Mouse (Mus musculus): ENCODE data around the gene Slc5a11.

The Slc5a11 gene

GRCm38 (mm10) chr7:123283826-123284225 lies 69.2 kb downstream of the Slc5a11 start:
- no peak for DNase-seq (ENCODE audit: low spot score in 2 of 2)

GRCm38 (mm10) chr7:123285896-123286295 lies 71.3 kb downstream of the Slc5a11 start:
- DNase-seq (ENCODE audit: low spot score in 2 of 2), result no peak

- no peak for DNase-seq (ENCODE audit: low spot score in 2 of 2)
Observed at GRCm38 (mm10) chr7:123287903-123288302, 73.3 kb downstream of the Slc5a11 start.

- DNase-seq (ENCODE audit: low spot score in 2 of 2), result no peak
Observed at GRCm38 (mm10) chr7:123289176-123289575, 74.6 kb downstream of the Slc5a11 start.

GRCm38 (mm10) chr7:123291942-123292341 lies 77.4 kb downstream of the Slc5a11 start:
- no peak for DNase-seq (ENCODE audit: low spot score in 2 of 2)

- no peak for DNase-seq (ENCODE audit: low spot score in 2 of 2)
Observed at GRCm38 (mm10) chr7:123293898-123294297, 79.3 kb downstream of the Slc5a11 start.

GRCm38 (mm10) chr7:123295423-123295822 lies 80.8 kb downstream of the Slc5a11 start:
- DNase-seq (ENCODE audit: low spot score in 2 of 2), result no peak

- DNase-seq (ENCODE audit: low spot score in 2 of 2), result no peak
Observed at GRCm38 (mm10) chr7:123296097-123296496, 81.5 kb downstream of the Slc5a11 start.

- no peak for DNase-seq (ENCODE audit: low spot score in 2 of 2)
Observed at GRCm38 (mm10) chr7:123298225-123298624, 83.6 kb downstream of the Slc5a11 start.

- no peak for DNase-seq (ENCODE audit: low spot score in 2 of 2)
Observed at GRCm38 (mm10) chr7:123300258-123300657, 85.7 kb downstream of the Slc5a11 start.

GRCm38 (mm10) chr7:123305397-123305796 lies 90.8 kb downstream of the Slc5a11 start:
- DNase-seq (ENCODE audit: low spot score in 2 of 2), result no peak

GRCm38 (mm10) chr7:123307236-123307635 lies 92.7 kb downstream of the Slc5a11 start:
- DNase-seq (ENCODE audit: low spot score in 2 of 2), result no peak

GRCm38 (mm10) chr7:123307887-123308558 lies 93.4 kb downstream of the Slc5a11 start:
- DNase-seq (ENCODE audit: low spot score in 2 of 2), result no peak

GRCm38 (mm10) chr7:123311836-123312235 lies 97.3 kb downstream of the Slc5a11 start:
- DNase-seq (ENCODE audit: low spot score in 2 of 2), result no peak

GRCm38 (mm10) chr7:123312738-123313137 lies 98.2 kb downstream of the Slc5a11 start:
- DNase-seq (ENCODE audit: low spot score in 2 of 2), result no peak

GRCm38 (mm10) chr7:123322452-123323121 lies 108.0 kb downstream of the Slc5a11 start:
- no peak for DNase-seq (ENCODE audit: low spot score in 2 of 2)

Data from urinary bladder, adult 18-20 months (tissue).